Mouse (Mus musculus): ENCODE measurements around the gene Dffa. TPM values are rescaled to one million over a fixed set of nuclear protein-coding genes. Genes with fewer than 3 reads are reported as not detected.
"Not testable (repeated sequence)": the region's sequence is repeated elsewhere in the genome, so short reads cannot be mapped to it uniquely, and the experiment has no call there.

Dffa gene
- total RNA-seq, 2 experiments from 2014 or later, result 22.1 to 23.5 TPM

GRCm38 (mm10) chr4:149097956-149098355 lies 6.0 kb upstream of the Dffa start:
- DNase-seq (ENCODE audit: low spot score in 2 of 2), result no peak

GRCm38 (mm10) chr4:149098571-149098970 lies 5.4 kb upstream of the Dffa start:
- DNase-seq (ENCODE audit: low spot score in 2 of 2), result no peak

GRCm38 (mm10) chr4:149099369-149100017 lies 4.5 kb upstream of the Dffa start, which contains the start of gene Pex14:
Gene Pex14 (minus strand): TSS chr4:149099876.
- DNase-seq (ENCODE audit: low spot score in 2 of 2), result peak; percentile 81 to 85

GRCm38 (mm10) chr4:149100449-149100848 lies 3.5 kb upstream of the Dffa start:
- DNase-seq (ENCODE audit: low spot score in 2 of 2), result not testable (repeated sequence)

- no peak for DNase-seq (ENCODE audit: low spot score in 2 of 2)
These were observed 2.5 kb upstream of the Dffa start for GRCm38 (mm10) chr4:149101456-149101855.

- DNase-seq (ENCODE audit: low spot score in 2 of 2), result not testable (repeated sequence)
These were observed 16.1 kb downstream of the Dffa start for GRCm38 (mm10) chr4:149119978-149120562.

- no peak for DNase-seq (ENCODE audit: low spot score in 2 of 2)
These were observed 19.5 kb downstream of the Dffa start for GRCm38 (mm10) chr4:149123432-149123831.

GRCm38 (mm10) chr4:149125341-149126114 lies 21.6 kb downstream of the Dffa start:
- no peak for DNase-seq (ENCODE audit: low spot score in 2 of 2)

- DNase-seq (ENCODE audit: low spot score in 2 of 2), result no peak
These were observed 22.2 kb downstream of the Dffa start for GRCm38 (mm10) chr4:149126115-149126509.

GRCm38 (mm10) chr4:149126663-149127062 lies 22.7 kb downstream of the Dffa start, which contains the start of gene Cort:
Gene Cort (minus strand): TSS chr4:149126763.
- no peak for DNase-seq (ENCODE audit: low spot score in 2 of 2)

- DNase-seq (ENCODE audit: low spot score in 2 of 2), result no peak
These were observed 24.5 kb downstream of the Dffa start for GRCm38 (mm10) chr4:149128467-149128866.

- DNase-seq (ENCODE audit: low spot score in 2 of 2), result no peak
These were observed 27.2 kb downstream of the Dffa start for GRCm38 (mm10) chr4:149131021-149131752.

- no peak for DNase-seq (ENCODE audit: low spot score in 2 of 2)
These were observed 28.0 kb downstream of the Dffa start for GRCm38 (mm10) chr4:149131789-149132565.

- DNase-seq (ENCODE audit: low spot score in 2 of 2), result no peak
These were observed 29.4 kb downstream of the Dffa start for GRCm38 (mm10) chr4:149133395-149133794.

GRCm38 (mm10) chr4:149136116-149136850 lies 32.3 kb downstream of the Dffa start:
- DNase-seq (ENCODE audit: low spot score in 2 of 2), result no peak

GRCm38 (mm10) chr4:149136982-149137770 lies 33.2 kb downstream of the Dffa start, which contains the start of gene Cenps:
Gene Cenps (minus strand): TSS chr4:149137629.
- DNase-seq (ENCODE audit: low spot score in 2 of 2), result peak; percentile 91 to 93

- no peak for DNase-seq (ENCODE audit: low spot score in 2 of 2)
These were observed 34.6 kb downstream of the Dffa start for GRCm38 (mm10) chr4:149138515-149138914.

GRCm38 (mm10) chr4:149143594-149143993 lies 39.6 kb downstream of the Dffa start:
- no peak for DNase-seq (ENCODE audit: low spot score in 2 of 2)

GRCm38 (mm10) chr4:149144459-149144858 lies 40.5 kb downstream of the Dffa start:
- peak; percentile 77 to 85 for DNase-seq (ENCODE audit: low spot score in 2 of 2)

Data from adrenal gland, adult 18-20 months (tissue).